Mouse (Mus musculus): ENCODE measurements around the gene Gm15557. TPM values are rescaled to one million over a fixed set of nuclear protein-coding genes. Genes with fewer than 3 reads are reported as not detected.

Gm15557 gene
- polyA plus RNA-seq (2015; fragmentation: Nextera tagmentation; extraction: Ambion mirVana), result not detected in 2 replicates

DNA sequence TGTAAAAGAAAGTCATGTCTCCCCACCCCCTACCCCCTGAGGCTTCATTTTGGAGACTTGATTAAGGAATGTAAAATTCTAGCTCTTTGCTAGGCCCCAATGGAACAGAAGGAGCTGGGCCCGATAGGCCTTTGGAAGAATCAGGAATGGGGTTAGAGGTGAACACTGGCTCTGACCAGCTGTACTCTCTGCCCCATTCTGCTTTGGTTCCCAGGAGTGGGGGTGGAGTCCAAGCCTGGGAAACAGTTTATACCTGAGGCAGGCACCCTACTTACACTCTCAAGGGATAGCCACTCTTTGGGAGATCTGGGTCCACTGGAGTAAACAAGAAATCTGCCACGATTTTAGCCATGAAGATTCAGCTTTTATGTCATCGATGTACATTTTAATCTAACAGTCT is at the start of gene Gm15557:
Gene Gm15557 (plus strand): TSS at position 48 of the 400 bp plus-strand sequence.

DNA sequence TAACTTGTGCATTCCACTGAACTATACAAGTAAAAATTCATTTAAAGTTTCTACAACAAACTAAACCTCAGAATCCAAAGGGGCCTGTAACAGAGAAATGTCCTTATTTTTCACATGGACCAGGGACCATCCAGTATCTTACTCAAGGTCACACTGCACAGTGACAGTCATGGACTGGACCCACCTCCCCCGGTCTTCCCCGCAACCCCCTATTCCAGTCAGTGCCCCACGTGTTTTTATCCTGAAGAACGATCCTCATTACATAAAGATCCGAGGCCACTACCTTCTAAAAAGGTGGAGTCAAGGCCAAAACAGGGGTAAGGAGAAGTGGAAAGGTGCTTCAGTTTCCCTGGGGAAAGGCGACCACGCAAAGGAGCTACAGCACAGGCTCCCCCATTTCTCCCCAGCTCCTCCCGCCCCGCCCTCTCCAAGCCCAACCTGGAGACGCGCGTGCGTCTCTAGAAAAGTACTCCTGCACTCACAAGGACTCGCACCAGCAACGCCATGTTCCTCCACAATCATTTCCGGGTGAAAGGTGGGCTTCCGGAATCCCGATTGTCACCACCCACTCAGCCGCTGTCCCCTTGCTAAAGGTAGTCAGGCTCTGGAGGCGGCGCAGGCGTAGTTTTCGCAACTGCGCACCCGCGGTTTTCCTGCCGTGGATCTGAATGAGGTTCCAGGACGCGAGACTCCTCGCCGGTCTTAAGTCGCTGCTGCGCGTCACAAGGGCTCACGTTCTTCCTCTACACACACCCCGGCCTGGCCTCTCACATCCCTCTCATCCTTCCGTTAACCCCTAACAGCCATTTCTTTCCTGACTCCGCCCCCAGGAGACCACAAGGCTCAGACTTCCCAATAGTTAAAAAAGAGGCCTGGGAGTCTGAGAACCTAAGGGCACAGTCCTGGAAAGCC is 10.7 kb upstream of the Gm15557 start, which contains the start of gene Uqcc1:
Gene Uqcc1 (minus strand): TSS at position 780 of the 912 bp plus-strand sequence.

DNA sequence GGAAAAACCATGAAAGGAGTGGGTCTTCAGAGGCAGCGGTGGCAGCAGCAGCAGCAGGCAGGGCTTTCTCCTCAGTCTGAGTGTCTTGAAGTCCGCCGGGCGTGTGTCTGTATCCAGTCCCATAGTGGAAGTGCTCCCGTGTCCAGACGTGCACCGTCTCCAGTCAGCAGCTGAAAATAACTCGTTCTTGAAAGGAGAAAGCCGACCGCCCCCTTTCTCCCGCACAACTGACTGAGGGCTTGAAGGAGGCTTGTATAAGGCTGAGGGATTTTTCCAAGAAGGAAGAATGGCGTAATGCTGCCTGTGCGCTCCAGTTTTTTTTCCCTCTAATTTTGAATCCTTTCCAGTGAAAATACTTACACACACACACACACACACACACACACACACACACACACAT is 4.6 kb downstream of the Gm15557 start, which contains the start of gene Gdf5:
Gene Gdf5 (minus strand): TSS at position 244 of the 400 bp plus-strand sequence.

DNA sequence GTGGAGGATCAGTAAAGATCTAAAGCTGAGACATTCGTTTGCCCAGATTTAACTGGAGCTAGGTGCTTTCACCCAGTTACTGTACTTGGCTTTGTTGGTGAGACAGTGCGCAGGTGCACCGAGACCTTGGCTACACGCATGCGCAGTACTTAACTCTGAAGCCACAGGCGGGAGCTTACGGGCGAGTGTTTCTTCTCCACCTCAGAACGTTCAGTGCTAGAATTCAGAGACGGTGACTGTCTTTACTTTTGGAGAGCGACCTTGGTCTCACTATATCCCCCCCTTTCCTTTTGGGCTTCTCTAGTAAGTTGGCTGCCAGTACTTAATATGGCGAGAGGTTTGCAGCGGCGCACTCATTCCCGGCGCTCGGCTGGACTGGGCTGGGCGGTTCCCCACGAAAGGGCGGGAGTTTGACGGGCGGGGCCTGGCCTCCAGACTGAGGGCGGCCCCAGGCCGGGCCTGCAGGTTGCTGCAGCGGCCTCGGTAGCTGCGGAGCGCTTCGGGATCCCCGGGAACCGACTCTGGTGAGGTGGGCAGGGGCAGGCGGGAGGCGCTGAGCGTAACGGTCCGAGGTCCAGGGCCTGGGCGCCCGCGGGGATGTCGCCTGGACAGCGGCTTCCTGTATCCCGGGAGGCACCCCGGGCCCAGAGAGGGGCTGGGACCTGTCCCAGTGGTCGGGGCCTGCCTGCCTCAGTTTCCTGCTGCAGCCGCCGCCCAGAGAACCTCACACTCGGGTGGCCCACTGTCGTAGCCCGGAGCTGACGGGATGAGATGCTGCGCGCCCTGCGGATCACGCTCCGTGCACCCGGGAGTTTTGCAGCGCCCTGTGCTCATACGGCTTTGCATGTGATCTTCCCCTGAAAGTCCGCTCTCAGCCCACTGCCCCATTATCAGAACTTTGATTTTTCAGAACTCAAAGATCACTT is 15.9 kb downstream of the Gm15557 start, which contains the start of gene Cep250:
Gene Cep250 (plus strand): TSS at position 325 of the 926 bp plus-strand sequence.

Other genes starting within 250 kb of the Gm15557 start
- gene Trpc4ap, start 248.3 kb upstream of the Gm15557 start, polyA plus RNA-seq (2015; fragmentation: Nextera tagmentation; extraction: Ambion mirVana), result 82.1 and 83.6 TPM in 2 replicates
- gene Edem2, start 211.3 kb upstream of the Gm15557 start, polyA plus RNA-seq (2015; fragmentation: Nextera tagmentation; extraction: Ambion mirVana), result 13.3 and 14.7 TPM in 2 replicates
- not detected in 2 replicates for gene Gm17581, start 204.9 kb upstream of the Gm15557 start, polyA plus RNA-seq (2015; fragmentation: Nextera tagmentation; extraction: Ambion mirVana)
- 9.4 and 10.1 TPM in 2 replicates for gene Procr, start 189.6 kb upstream of the Gm15557 start, polyA plus RNA-seq (2015; fragmentation: Nextera tagmentation; extraction: Ambion mirVana)
- gene Mmp24, start 165.4 kb upstream of the Gm15557 start, polyA plus RNA-seq (2015; fragmentation: Nextera tagmentation; extraction: Ambion mirVana), result not detected in 2 replicates
- 15.3 and 20.0 TPM in 2 replicates for gene BC029722, start 121.3 kb upstream of the Gm15557 start, polyA plus RNA-seq (2015; fragmentation: Nextera tagmentation; extraction: Ambion mirVana)
- 107 and 121 TPM in 2 replicates for gene Eif6, start 113.8 kb upstream of the Gm15557 start, polyA plus RNA-seq (2015; fragmentation: Nextera tagmentation; extraction: Ambion mirVana)
- 0.04 and 0.18 TPM in 2 replicates for gene Fam83c, start 105.9 kb upstream of the Gm15557 start, polyA plus RNA-seq (2015; fragmentation: Nextera tagmentation; extraction: Ambion mirVana)
- 73.2 and 74.7 TPM in 2 replicates for gene Uqcc1, start 10.4 kb upstream of the Gm15557 start, polyA plus RNA-seq (2015; fragmentation: Nextera tagmentation; extraction: Ambion mirVana)
- 0.10 and 0.35 TPM in 2 replicates for gene Gdf5, start 4.6 kb downstream of the Gm15557 start, polyA plus RNA-seq (2015; fragmentation: Nextera tagmentation; extraction: Ambion mirVana)
- 4.7 and 5.8 TPM in 2 replicates for gene Cep250, start 15.7 kb downstream of the Gm15557 start, polyA plus RNA-seq (2015; fragmentation: Nextera tagmentation; extraction: Ambion mirVana)
- 0.67 and 1.0 TPM in 2 replicates for gene 6430550D23Rik, start 67.2 kb downstream of the Gm15557 start, polyA plus RNA-seq (2015; fragmentation: Nextera tagmentation; extraction: Ambion mirVana)
- gene Ergic3, start 67.3 kb downstream of the Gm15557 start, polyA plus RNA-seq (2015; fragmentation: Nextera tagmentation; extraction: Ambion mirVana), result 83.9 and 102 TPM in 2 replicates
- not detected in 2 replicates for gene Fer1l4, start 112.2 kb downstream of the Gm15557 start, polyA plus RNA-seq (2015; fragmentation: Nextera tagmentation; extraction: Ambion mirVana)
- gene Spag4, start 124.4 kb downstream of the Gm15557 start, polyA plus RNA-seq (2015; fragmentation: Nextera tagmentation; extraction: Ambion mirVana), result 0.41 and 1.0 TPM in 2 replicates
- 16.6 and 17.6 TPM in 2 replicates for gene Cpne1, start 171.2 kb downstream of the Gm15557 start, polyA plus RNA-seq (2015; fragmentation: Nextera tagmentation; extraction: Ambion mirVana)
- gene Rbm12, start 171.2 kb downstream of the Gm15557 start, polyA plus RNA-seq (2015; fragmentation: Nextera tagmentation; extraction: Ambion mirVana), result 7.7 and 8.2 TPM in 2 replicates
- 5.9 and 6.4 TPM in 2 replicates for gene Gm28036, start 186.4 kb downstream of the Gm15557 start, polyA plus RNA-seq (2015; fragmentation: Nextera tagmentation; extraction: Ambion mirVana)
- gene Romo1, start 203.3 kb downstream of the Gm15557 start, polyA plus RNA-seq (2015; fragmentation: Nextera tagmentation; extraction: Ambion mirVana), result 401 and 417 TPM in 2 replicates
- 47.7 and 53.0 TPM in 2 replicates for gene Nfs1, start 203.5 kb downstream of the Gm15557 start, polyA plus RNA-seq (2015; fragmentation: Nextera tagmentation; extraction: Ambion mirVana)
- gene Rbm39, start 239.5 kb downstream of the Gm15557 start, polyA plus RNA-seq (2015; fragmentation: Nextera tagmentation; extraction: Ambion mirVana), result 303 and 306 TPM in 2 replicates

All from skeletal muscle tissue, postnatal 0 days (tissue).